Mouse (Mus musculus) erythroid progenitor cell, adult 5-6 weeks (primary cell): ENCODE results near the gene Tgm7. TPM values are rescaled to one million over a fixed set of nuclear protein-coding genes. Genes with fewer than 3 reads are reported as not detected.
"Not testable (repeated sequence)": the region's sequence is repeated elsewhere in the genome, so short reads cannot be mapped to it uniquely, and the experiment has no call there.

ENCODE experiments used
- ATAC-seq: replicated peaks from 2 replicates; pipeline ENCODE4 v1.8.0; 2016; ENCODE audit warnings: moderate number of reproducible peaks, mild to moderate bottlenecking, moderate TSS enrichment, inconsistent platforms; ENCODE audit not compliant: poor library complexity, low FRiP score, severe bottlenecking
- total RNA-seq, 2 experiments: library from RNA; stranded (forward) in 1 of 2; stranded (reverse) in 1 of 2; fragments of 150-400 nt in 1 of 2; fragments of 186-747, 209-891 nt in 1 of 2; gene quantifications; 2 replicates each; pipeline versions ENCODE4 v1.2.3 to v1.2.4; 2015 to 2017; ENCODE audit warnings: low replicate concordance in 2 of 2

The Tgm7 gene
- total RNA-seq (2015; ENCODE audit: low replicate concordance) (not detected in 2 replicates), total RNA-seq (2017; ENCODE audit: low replicate concordance) (not detected in 2 replicates)

DNA sequence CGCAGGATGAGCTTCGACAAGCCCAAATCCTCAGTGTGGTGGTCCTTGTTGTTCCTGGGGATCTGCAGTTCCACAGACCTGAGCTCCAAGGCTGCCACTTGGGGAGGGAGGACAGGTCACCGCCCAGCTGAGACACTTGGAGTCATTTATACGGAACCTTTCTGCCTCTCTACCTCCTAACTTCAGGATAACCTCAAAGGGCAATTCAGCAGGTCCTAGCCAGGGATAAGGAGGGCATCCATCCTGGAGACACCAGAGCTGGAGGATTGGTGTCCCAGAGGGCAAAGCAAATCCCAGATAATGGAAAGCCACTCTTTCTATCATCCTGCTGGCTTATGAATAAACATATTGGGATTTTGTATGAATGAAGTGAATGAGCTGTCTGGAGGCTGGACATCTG lies at the start of gene Tgm7:
Tgm7 (minus strand) TSS at position 101 of the 400 bp plus-strand sequence.
- ATAC-seq: no peak

DNA sequence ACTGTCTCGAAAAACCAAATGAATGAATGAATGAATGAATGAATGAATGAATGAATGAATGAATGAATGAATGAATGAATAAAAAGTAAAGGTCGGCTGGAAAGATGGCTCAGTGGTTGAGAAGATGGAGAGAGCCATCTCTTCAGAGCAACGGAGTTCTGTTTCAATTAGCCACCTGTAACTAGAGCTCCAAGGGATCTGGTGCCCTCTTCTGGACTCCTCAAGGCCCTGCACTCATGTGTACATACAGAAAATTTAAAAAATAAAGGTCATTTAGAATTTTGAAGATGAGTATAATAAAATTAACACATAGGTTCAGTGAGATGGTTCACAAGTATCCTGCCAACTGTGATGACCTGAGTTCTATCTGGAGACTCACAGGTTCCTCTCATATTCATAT lies 43.5 kb upstream of the Tgm7 start:
- 0 out of 2 replicates have a peak, but pooled peaks have one; percentile 52 for ATAC-seq

DNA sequence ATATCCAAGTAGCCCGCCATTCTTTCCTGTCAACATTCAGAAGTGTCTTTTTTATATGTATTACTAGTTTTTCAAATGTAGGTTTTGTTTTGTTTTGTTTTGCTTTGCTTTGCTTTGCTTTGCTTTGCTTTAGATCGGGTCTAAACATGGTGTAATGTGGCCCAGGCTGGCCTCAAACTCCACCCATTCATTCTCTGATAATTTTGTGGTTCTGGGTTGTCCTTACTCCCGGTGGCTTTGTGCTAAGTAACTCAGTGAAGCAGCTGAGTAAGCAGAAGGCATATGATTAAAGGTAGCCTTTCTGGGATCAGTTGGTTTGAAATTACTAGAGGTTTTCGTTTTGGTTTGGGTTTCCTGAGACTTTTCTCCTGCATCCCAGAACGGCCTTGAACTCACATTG lies 40.1 kb upstream of the Tgm7 start:
- ATAC-seq: no peak

DNA sequence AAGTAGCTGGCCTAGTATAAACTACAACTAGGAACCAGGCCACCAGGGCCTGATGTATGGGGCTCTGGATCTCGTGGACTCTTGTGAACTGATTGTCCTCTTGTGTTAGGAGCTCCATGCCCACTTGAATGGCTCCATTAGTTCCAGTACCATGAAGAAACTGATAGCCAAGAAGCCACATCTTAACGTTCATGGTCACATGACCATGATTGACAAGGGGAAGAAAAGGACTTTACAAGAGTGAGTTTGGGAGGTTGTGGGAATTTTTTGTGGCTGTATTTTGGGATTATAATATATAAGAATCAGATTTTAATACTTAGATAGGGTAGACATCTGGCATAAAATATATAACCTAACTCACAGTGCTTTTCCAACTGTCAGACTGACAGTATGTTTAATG lies 32.8 kb upstream of the Tgm7 start:
- no peak for ATAC-seq

DNA sequence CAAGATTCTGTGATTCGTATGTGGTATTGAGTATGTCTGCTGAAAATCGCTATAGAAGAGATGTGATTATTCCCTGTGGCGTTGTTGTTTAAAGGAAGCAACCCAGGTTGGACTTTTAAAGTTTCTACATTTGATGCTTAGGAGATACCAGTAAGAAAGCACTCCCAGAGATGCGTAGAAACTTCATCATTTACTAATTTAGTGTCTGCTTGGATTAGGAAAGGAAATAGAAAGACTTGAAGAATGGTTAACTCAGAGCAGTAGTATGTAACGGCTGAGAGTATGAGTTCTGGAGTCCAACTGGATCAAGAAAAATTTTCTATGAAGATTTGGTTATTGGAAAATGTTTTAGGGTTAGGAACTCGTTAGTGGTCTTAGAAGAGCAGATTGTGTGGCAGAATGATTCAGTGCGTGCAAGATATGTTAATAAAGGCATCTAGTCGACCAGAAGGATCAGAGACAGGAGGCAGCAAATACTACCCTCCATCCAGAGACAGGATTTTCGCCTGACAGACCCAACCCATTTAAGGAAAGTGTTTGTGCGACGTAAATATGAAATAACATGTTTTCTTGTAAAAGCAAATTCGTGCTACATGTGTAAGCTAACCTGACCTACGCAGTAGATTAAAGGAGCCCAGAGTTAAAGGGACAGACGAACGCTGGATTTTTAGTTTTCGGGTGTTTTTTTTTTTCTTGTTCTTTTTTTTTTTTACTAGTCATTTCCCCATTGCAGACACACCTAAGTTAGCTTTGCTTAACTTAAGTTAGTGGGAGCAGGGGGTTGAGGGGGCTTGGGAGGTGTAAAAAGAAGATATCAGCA lies 31.8 kb upstream of the Tgm7 start:
- ATAC-seq: no peak

DNA sequence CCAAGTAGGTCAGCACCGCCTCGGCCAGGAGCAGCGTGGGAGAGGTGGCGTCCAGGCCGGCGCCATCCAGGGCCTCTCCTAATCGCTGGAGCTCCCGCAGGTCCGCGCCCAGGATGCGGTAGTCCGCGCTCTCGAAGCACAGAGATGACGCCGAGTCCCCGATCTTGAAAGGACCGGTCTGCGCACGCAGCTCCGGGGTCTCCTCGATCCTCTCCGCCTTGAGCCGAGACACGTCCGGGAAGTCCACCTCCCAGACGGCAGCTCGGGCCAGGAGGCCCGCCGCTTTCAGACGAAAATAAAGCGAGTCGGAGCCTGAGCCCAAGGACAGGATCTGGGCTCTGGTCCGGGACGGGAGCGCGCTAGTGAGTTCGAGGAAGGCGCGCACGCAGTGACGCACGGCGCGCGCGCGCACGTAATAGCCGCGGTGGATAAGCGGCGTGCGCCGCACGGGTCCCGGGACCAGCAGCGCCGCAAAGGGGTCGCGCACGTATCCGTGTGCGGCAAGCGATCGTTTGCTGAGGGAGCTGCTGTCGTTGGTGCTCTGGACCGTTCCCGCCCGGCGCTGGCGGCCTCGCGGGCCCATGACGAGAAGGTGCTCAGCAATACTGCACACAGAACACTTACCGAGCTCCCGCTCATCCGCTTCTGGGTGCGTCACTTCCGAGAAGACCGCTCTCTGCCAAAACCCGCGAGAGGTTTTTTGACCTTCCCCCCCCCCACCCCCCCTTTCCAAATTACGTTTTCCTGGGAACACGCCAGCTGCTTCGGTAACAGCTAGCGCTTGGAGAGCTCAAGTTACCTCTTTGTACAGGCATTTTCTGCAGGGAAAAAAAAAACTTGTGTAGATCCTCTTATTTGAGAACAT lies 30.7 kb upstream of the Tgm7 start, which contains the start of the genes Adal and Lcmt2:
Adal (plus strand) TSS at position 411 of the 865 bp plus-strand sequence.
Lcmt2 (minus strand) TSS at position 636 of the 865 bp plus-strand sequence.
- peak; percentile 84 for ATAC-seq

DNA sequence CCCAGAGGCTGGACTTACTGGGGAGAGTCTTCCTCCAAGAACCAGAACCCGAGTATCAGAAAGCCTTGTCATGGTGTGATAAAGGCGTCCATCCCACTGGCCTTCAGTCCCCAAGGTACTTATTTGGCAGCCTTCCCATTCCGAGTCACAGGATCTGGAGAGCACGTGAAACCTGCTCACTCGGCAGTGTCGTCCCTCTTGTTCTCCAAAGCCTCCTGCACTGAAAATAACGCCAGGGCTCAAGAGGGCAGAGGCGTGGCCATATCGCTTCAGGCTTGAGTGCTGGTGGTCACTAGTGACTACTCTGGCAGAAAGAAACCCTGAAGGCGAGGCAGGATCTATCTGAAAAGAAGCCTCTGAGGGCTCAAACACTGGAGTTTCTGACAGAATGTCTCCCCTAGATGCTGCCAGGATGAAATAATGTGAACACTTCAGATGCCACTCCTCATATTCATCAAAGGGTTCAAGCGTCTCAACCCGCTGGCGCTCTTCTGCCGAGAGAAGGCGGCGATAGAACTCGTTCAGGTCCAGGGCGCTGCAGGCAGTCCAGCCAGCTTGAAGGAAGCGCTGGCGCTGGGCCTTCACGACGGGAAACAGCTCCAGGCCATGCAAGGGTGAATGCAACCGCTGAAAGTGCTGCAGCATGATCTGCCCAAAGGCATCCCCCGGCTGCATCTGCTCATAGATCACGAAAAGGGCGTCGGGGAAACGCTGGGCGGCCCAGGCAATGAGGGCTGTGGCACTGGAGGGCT lies 29.8 kb upstream of the Tgm7 start:
- ATAC-seq: peak; percentile 56

DNA sequence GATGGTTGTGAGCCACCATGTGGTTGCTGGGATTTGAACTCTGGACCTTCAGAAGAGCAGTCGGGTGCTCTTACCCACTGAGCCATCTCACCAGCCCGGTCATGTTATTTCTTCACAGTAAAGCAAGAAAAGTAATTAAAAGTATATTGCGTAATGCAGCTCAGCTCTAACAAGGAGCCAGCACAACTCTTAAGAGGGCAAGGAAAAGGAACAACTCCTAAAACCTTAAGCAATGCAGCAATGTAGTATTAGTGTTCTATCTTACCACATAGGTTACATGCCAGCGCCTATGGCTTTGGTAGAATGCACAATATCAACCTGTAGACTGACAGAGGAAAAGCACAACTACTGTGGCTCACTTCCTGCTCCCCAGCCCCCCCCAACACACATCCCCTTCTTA lies 27.8 kb upstream of the Tgm7 start:
- ATAC-seq: no peak

DNA sequence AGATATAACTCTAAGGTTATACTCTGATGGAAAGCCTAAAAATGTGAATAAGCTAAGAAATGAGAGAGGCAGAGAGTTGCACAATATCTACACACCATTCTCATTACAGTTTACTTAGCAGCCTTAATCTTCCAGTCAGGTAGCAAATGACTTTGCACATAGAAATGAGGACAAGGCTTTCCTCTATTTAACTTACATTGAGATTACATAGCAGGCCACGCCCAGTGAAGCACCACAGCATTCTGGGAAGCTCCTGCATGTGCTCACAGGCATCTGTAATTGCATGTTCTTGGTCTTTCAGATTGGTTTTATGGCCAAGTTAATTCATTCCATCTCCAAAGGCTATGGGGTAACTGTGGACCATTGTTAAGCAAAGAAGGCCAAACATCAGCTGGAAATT lies 23.2 kb upstream of the Tgm7 start:
- no peak for ATAC-seq

DNA sequence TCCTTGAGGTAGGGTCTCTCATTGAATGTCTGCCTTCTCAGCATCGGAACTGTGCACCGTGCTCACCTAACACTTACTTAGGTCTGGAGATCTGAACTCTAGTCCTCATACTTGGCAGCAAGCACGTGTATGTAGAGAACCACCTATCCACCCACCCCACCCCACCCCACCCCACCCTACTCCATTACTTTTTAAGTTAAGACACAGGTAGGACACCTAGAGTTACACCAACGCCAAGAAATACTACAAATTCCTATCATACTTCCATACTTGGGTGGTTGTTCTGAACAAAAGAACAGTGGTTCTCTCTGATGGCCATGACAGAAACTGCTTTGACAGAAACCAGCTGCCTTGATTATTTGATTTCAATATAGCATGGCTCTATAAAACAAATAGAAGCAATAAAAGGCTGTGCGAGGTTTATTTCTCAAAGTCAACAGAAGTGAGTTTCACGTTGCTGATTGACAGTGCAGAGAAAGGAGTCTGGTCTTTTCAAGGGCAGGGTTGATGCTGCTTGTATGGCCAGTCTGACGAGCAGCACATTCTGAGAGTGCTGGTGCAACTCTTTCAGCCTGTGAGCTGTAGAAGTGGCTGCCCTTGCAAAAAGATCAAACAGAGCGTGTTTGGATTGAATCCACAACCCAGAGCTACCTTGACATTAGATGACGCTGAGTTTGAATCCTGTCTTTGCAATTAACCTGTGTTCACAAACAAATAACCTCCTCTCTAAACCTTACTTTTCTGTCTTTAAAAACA lies 19.4 kb upstream of the Tgm7 start:
- no peak for ATAC-seq

DNA sequence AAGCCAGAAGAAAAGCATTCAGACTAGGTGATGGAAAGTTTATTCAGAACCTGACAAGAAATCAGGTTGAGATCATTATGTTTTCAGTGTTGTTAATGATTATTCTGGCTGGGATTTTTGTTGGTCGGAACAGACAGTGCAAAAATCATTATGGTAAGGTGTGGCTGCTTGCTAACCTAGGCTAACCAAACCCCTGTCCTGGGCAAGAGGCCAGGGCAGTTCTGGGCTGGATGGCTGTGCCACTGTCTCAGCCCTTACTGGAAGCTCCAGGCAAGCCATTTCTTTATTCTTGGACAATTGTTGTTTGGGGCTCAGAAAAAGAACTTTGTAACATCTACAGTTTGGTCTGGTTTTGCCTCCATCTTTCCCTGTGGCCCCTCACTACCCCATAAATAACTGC lies 17.9 kb upstream of the Tgm7 start:
- ATAC-seq: no peak

DNA sequence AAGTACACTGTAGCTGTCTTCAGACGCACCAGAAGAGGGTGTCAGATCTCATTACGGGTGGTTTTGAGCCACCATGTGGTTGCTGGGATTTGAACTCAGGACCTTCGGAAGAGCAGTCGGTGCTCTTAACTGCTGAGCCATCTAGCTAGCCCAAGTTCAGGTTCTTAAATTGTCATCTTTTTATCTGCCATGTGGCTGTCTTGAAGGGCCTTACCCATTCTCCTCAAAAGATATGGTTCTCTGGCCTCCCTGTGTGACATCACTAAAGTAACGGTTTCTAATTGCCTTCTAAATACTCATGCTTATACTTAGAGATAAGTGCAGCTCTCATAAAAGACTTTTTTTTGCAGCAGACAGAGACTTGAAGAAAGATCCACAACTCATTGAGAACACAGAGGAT lies 16.7 kb upstream of the Tgm7 start:
- ATAC-seq: not testable (repeated sequence)

DNA sequence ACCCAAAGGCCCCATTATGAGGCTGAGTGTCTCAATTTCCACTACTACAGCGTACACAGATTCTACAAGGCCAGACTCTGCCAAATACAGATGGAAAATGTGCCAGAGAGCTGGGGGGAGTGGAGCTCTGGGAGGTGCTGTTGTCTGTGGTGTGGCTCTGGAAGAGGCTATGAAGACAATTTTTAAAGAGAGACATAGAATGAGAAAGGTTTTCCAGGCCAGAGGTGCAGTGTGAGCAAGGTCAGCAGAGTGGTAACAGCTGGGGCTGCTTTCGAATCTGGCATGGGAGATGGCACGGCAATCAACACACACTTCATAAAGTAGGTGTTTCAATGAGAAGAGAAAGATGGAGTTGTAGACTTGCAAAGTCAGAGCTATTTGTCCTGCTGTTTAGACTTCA lies 9.7 kb upstream of the Tgm7 start:
- ATAC-seq: no peak

DNA sequence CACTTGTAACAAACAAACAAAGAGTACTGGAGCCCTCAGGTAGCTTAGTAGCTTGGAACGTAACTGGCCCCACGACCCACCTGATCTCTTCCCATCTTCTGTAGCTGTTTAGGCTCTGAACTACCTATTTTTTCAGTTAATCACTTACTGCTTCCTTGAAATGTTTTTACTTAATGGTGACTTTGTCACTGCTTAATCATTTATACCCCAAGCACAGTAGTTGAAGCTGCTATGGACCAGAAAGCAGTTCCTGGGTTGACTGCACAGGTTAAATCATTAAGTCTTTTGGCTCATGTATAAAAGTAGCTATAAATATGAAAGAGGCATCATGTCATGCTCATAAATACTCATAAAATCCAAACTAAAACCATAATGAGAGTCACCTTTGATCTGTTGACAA lies 5.8 kb upstream of the Tgm7 start:
- no peak for ATAC-seq

DNA sequence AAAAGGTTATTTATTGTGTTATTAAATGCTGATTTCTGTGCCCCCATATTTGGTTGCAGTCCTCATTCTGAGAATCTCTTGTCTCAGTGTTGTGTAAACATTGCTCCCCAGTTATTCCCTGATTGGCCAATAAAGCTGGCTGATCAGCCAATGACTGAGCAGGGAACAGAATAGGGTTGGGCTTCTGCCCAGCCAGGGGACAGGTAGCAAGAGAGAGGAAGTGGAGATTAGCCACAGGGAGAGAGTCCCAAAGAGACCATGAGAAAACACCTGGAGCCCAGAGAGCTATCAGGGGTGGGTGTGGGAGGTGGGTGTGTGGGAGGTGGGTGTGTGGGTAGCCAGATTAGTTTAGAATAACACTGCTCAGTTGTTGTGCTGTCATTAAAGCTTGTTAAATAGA lies 3.7 kb downstream of the Tgm7 start:
- ATAC-seq: no peak

DNA sequence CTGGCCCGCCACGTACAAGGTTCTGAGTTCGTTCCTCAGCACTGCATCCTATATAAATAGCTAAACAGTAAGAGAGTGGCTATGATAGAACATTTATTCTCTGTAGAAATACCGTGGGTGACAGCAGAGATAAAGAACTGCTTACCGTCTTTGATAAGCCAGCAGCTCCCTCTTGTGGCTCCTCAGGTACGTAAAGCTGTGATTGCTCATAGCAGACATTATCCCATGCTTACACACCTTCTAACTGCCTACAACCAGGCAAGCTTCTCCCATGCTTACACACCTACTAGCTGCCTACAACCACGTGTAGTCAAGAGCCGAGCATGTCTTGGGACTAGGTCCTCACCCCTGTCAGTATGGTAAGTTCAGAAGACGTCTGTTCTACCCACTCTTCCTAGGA lies 7.5 kb downstream of the Tgm7 start:
- peak; percentile 71 for ATAC-seq

DNA sequence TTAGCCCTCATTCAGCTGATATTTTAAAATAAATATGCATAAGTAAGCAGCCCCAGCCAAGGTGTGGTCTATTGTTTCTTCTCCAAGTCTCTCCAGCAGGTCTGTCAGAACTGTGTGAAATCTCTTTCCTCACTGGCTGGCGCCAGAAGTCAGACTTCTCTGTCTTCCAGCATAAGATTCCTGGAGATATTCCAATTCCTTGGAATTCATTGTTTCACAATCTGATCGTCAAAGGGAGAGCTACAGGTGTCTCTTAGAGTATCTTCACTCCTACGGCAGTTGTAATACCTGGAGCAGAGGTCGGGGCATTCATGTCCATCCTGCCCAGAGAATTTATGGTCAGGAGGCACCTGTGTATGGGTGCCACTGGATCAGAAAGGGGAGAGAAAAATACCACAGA lies 19.8 kb downstream of the Tgm7 start:
- no peak for ATAC-seq

DNA sequence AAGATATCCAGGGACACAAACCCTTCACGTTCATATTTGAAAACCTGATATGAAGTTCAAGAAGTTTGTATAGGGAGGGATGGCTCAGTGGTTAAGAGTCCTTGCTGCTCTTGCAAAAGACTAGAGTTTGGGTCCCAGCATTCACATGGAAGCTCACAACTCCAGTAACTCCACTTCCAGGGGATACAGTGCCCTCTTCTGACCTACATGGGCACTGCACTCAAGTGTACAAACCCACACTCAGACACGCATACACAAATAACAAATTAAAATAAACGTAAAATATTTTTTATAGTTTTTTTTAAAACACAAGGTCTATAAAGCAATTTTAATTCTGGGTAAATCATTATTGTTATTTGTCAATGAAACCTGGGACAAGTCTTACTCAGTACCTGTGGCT lies 21.1 kb downstream of the Tgm7 start:
- 0 out of 2 replicates have a peak, but pooled peaks have one; percentile 43 for ATAC-seq

DNA sequence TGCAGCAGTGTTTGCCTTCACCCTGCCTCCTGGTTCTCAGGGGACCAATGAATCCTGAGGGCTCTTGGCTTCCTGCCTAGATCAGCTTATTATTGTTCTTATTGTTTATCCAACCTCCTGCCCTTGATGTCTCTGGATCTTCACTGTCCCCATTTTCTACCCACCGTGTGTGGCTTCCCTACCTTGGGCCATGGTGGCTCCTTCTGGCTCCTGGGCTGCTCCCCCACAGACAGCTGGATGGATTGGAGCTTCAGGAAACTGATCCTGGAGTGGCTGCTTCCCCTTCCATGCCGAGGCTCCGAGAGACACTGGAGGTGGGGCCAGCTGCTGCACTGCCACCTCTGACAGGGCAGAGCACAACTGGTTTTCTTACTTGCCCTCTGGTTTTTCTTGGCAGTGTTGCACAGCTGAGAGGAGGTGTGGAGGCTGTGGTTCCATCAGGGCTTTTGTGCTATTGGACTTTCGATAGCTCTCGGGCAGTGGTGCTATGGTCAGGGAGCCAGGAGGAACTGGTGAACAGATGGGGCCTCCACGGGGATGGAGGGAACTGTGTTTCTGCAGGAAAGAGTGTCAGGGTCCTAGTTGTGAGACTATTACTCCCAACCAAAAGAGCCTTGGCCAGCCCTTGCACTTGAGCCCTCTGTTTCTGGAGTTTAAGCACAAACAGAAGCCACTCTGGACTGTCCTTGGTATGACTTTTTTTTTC lies 24.0 kb downstream of the Tgm7 start, which contains the start of gene Tgm5:
Tgm5 (minus strand) TSS at position 362 of the 706 bp plus-strand sequence.
- ATAC-seq: no peak
